8 mouse cellular contexts compared by ENCODE assay signal in the genomic region with DNA sequence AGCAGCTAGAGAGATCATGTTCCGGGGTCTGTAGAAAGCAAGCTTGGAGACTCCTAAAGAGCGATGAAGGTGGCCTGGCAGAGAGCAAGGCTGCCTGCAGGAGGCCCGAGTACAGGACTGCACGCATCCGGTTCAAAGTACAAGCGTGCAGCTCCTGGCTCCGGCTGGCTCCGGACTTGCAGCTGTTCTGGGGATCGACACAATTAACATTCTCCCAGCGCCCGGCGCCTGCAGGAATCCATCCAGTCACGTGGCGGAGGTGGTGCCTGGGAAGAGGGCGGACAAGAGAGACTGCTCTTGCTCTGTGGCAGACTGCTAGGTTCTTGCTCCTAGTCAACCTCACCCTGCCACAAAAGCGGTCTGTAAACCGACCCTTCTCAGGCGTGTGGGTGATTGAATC.
DNase-seq lines count a peak whose midpoint lies in the region; ATAC-seq and TF ChIP-seq lines count a peak whose summit lies in the region.

No protein-coding gene starts in this region.

- H3K9me3 ChIP-seq in forebrain, embryonic 14.5 days (replicated peaks; ENCODE audit: control insufficient read depth, low read length), result no peaks in the 10 kb centered on the region
- H3K9me3 ChIP-seq in heart, postnatal 0 days (replicated peaks; ENCODE audit: control insufficient read depth, low read length), result no peaks in the 10 kb centered on the region
- H3K9me3 ChIP-seq in liver, embryonic 11.5 days (ENCODE audit: control insufficient read depth, low read length), result no peaks in the 10 kb centered on the region
- no peaks in the 10 kb centered on the region for H3K9me3 ChIP-seq in neural tube, embryonic 12.5 days

- no peak for TF ChIP-seq CTCF in heart, postnatal 0 days (IDR thresholded peaks at IDR 0.05; ENCODE audit: low read depth)

- 1% methylated on average over 18 of the region's 18 CpGs for WGBS in forebrain, embryonic 14.5 days
- 2% methylated on average over 18 of the region's 18 CpGs for WGBS in heart, postnatal 0 days
- WGBS in liver, embryonic 11.5 days, result 11% methylated on average over 18 of the region's 18 CpGs
- WGBS in neural tube, embryonic 12.5 days, result 2% methylated on average over 18 of the region's 18 CpGs

- peak; percentile 32 for DNase-seq in CD4-positive, CD25-positive, alpha-beta regulatory T cell, adult 2 months (ENCODE audit: low read depth, low spot score)
- DNase-seq in forebrain, embryonic 14.5 days (ENCODE audit: low spot score), result peak; percentile 92
- DNase-seq in heart, postnatal 0 days (ENCODE audit: low spot score), result peak; percentile 94
- peak; percentile 94 to 95 for DNase-seq in kidney, postnatal 36 days
- DNase-seq in liver, embryonic 11.5 days (ENCODE audit: low spot score), result peak; percentile 74
- peak; percentile 19 to 29 for DNase-seq in thymus, postnatal 10 days (ENCODE audit: low spot score in 2 of 2)

- H3K27ac ChIP-seq in forebrain, embryonic 14.5 days (ENCODE audit: low read depth, low read length), result peak overlapping the region; percentile 61
- H3K27ac ChIP-seq in heart, postnatal 0 days (ENCODE audit: low read depth), result peak overlapping the region; percentile 77
- H3K27ac ChIP-seq in liver, embryonic 11.5 days (ENCODE audit: low read depth, low read length), result peak overlapping the region; percentile 46; the same call in 1 of the 2 replicates
- peak overlapping the region; percentile 46; the same call in 1 of the 2 replicates for H3K27ac ChIP-seq in neural tube, embryonic 12.5 days

- TF ChIP-seq EP300 in heart, postnatal 0 days (IDR thresholded peaks at IDR 0.05; ENCODE audit: low read depth), result no peak

- H3K4me3 ChIP-seq in forebrain, embryonic 14.5 days (ENCODE audit: low read depth, low read length), result no peak overlapping the region
- peak overlapping the region; percentile 3; the same call in 1 of the 2 replicates for H3K4me3 ChIP-seq in heart, postnatal 0 days (ENCODE audit: low read depth, low read length)
- no peak overlapping the region; the same call in 1 of the 2 replicates for H3K4me3 ChIP-seq in liver, embryonic 11.5 days (ENCODE audit: low read depth, low read length)
- H3K4me3 ChIP-seq in neural tube, embryonic 12.5 days, result no peak overlapping the region

- peaks cover 14% of the 10 kb centered on the region for H3K4me1 ChIP-seq in forebrain, embryonic 14.5 days (ENCODE audit: control insufficient read depth, insufficient read depth, low read length)
- H3K4me1 ChIP-seq in heart, postnatal 0 days (ENCODE audit: control insufficient read depth, insufficient read depth), result peaks cover 13% of the 10 kb centered on the region
- peaks cover 23% of the 10 kb centered on the region for H3K4me1 ChIP-seq in liver, embryonic 11.5 days (replicated peaks; ENCODE audit: control insufficient read depth, insufficient read depth, low read length)
- peaks cover 16% of the 10 kb centered on the region for H3K4me1 ChIP-seq in neural tube, embryonic 12.5 days

- H3K27me3 ChIP-seq in forebrain, embryonic 14.5 days (replicated peaks; ENCODE audit: control insufficient read depth, insufficient read depth, low read length), result no peaks in the 10 kb centered on the region
- H3K27me3 ChIP-seq in heart, postnatal 0 days (ENCODE audit: control insufficient read depth, insufficient read depth, low read length), result no peaks in the 10 kb centered on the region
- H3K27me3 ChIP-seq in liver, embryonic 11.5 days (replicated peaks; ENCODE audit: control insufficient read depth, insufficient read depth, low read length), result no peaks in the 10 kb centered on the region
- H3K27me3 ChIP-seq in neural tube, embryonic 12.5 days (replicated peaks), result no peaks in the 10 kb centered on the region

- no peaks in the 10 kb centered on the region for H3K36me3 ChIP-seq in forebrain, embryonic 14.5 days (ENCODE audit: control insufficient read depth, insufficient read depth, low read length)
- no peaks in the 10 kb centered on the region for H3K36me3 ChIP-seq in heart, postnatal 0 days (replicated peaks; ENCODE audit: control insufficient read depth, insufficient read depth, low read length)
- H3K36me3 ChIP-seq in liver, embryonic 11.5 days (ENCODE audit: control insufficient read depth, insufficient read depth, low read length), result no peaks in the 10 kb centered on the region
- no peaks in the 10 kb centered on the region for H3K36me3 ChIP-seq in neural tube, embryonic 12.5 days

- H3K4me2 ChIP-seq in forebrain, embryonic 14.5 days (ENCODE audit: low read length), result peak overlapping the region; percentile 43
- peak overlapping the region; percentile 43 for H3K4me2 ChIP-seq in heart, postnatal 0 days (ENCODE audit: low read depth, low read length)
- H3K4me2 ChIP-seq in liver, embryonic 11.5 days, result peak overlapping the region; percentile 58
- H3K4me2 ChIP-seq in neural tube, embryonic 12.5 days (replicated peaks), result peak overlapping the region; percentile 52

- peak overlapping the region; percentile 52 for H3K9ac ChIP-seq in forebrain, embryonic 14.5 days (ENCODE audit: low read length)
- no peak overlapping the region for H3K9ac ChIP-seq in heart, postnatal 0 days (replicated peaks; ENCODE audit: low read depth, low read length)
- H3K9ac ChIP-seq in liver, embryonic 11.5 days (ENCODE audit: low read depth, low read length), result no peak overlapping the region; the same call in 1 of the 2 replicates
- peak overlapping the region; percentile 47; the same call in 1 of the 2 replicates for H3K9ac ChIP-seq in neural tube, embryonic 12.5 days

- no peak for ATAC-seq in CD4-positive, CD25-positive, alpha-beta regulatory T cell, adult 4 months
- ATAC-seq in forebrain, embryonic 14.5 days, result peak; percentile 92
- peak; percentile 96 for ATAC-seq in heart, postnatal 0 days (ENCODE audit: insufficient read depth, low read depth)
- peak; percentile 50 for ATAC-seq in liver, embryonic 11.5 days (replicated peaks; ENCODE audit: low FRiP score)
- peak; percentile 90 for ATAC-seq in neural tube, embryonic 12.5 days (ENCODE audit: low FRiP score, low read depth)

Comparison
In these comparisons a context has a peak if more than half of its experiments do, and no peak if none do; other contexts are left out.
1. DNase-seq: peak in every context shown above with its lines; median percentile 94 in kidney, postnatal 36 days; 94 in heart, postnatal 0 days; 92 in forebrain, embryonic 14.5 days; 74 in liver, embryonic 11.5 days; 32 in CD4-positive, CD25-positive, alpha-beta regulatory T cell, adult 2 months; 24 in thymus, postnatal 10 days.
2. H3K9ac ChIP-seq: peak in forebrain, embryonic 14.5 days (single experiment) and neural tube, embryonic 12.5 days (single experiment); none in heart, postnatal 0 days (single experiment) and liver, embryonic 11.5 days (single experiment).
3. Peak in every context shown above with its lines, with median percentiles within 50 percentile points of each other: H3K27ac ChIP-seq and H3K4me2 ChIP-seq.